Mouse (Mus musculus): Measurements from ENCODE around the gene Gm5089. TPM values are rescaled to one million over a fixed set of nuclear protein-coding genes. Genes with fewer than 3 reads are reported as not detected.

The Gm5089 gene
- polyA plus RNA-seq, 1 experiment from 2014 or later = 1.3 TPM

Other genes with a start within 250 kb of the Gm5089 start
- gene Zic5, start 14.6 kb upstream of the Gm5089 start, polyA plus RNA-seq (2016; fragmentation: Nextera tagmentation; extraction: Ambion mirVana) = 13.6 and 15.3 TPM in 2 replicates
- 5.7 and 6.4 TPM in 2 replicates for gene Zic2, start 24.3 kb upstream of the Gm5089 start, polyA plus RNA-seq (2016; fragmentation: Nextera tagmentation; extraction: Ambion mirVana)
- gene Gm10837, start 39.5 kb upstream of the Gm5089 start, polyA plus RNA-seq (2016; fragmentation: Nextera tagmentation; extraction: Ambion mirVana) = 0.07 and 0.25 TPM in 2 replicates
- gene Pcca, start 83.2 kb upstream of the Gm5089 start, polyA plus RNA-seq (2016; fragmentation: Nextera tagmentation; extraction: Ambion mirVana) = 30.5 TPM in 2 replicates

Data from midbrain, embryonic 10.5 days (tissue).